Mouse (Mus musculus) liver, embryonic 14.5 days (tissue): ENCODE data around the gene Alg3.

ENCODE experiments used
- CTCF ChIP-seq: IDR thresholded peaks from 2 replicates; pipeline ENCODE4 v1.5.1; 2016; ENCODE audit warnings: antibody characterized with exemption, low read depth, control low read depth
- EP300 ChIP-seq: IDR thresholded peaks from 2 replicates; pipeline ENCODE4 v1.6.1; 2016; ENCODE audit warnings: antibody characterized with exemption, low read depth

DNA sequence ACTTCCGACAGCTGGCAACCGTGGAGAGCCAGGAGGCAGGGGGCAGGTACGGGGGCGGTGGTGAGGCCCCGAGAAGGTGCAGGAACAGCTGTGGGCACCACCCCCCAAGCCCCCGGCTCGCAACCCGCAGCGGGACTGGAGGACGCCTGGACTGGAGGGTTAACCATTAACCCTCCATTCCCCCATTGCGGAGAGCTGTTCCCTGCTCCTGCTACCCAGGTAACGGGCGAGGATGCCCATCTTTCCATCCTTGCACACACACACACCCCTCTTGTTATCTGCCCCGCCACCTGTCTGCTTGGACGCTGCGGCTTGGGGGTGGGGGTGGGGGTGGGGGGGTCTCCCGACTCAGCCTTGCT, 20.9 kb downstream of the Alg3 start:
- no peak for TF ChIP-seq CTCF
- TF ChIP-seq EP300: no peak
